24 mouse cellular contexts compared by ENCODE assay signal in genomic region chr1:83067205-83067604, GRCm38 (mm10). TPM values are rescaled to one million over a fixed set of nuclear protein-coding genes. Genes with fewer than 3 reads are reported as not detected.
A peak's percentile ranks its signal among the peaks of the same experiment; 100 is the strongest.
DNase-seq lines count a peak whose midpoint lies in the region; ATAC-seq and TF ChIP-seq lines count a peak whose summit lies in the region.
"Had no signal": no experiment of that assay in that cellular context is flagged by ENCODE, and none has a peak within 500 bp of the region (broad histone marks: within the 10 kb centered on the region; RNA-seq: fewer than 3 reads in every experiment).

No protein-coding gene starts in this region.

- DNase-seq in cerebellum, postnatal 10 days = peak; percentile 34 to 52
- DNase-seq in frontal cortex, postnatal 25 days (ENCODE audit: low spot score in 2 of 2) = no peak
- peak; percentile 12 for DNase-seq in left cerebral cortex, postnatal 4 days
- no peak for DNase-seq in left cerebral cortex, adult 2 months (ENCODE audit: extremely low spot score in 1 of 2, low spot score in 2 of 2)
- peak; percentile 28 for DNase-seq in brain, adult 2 months (ENCODE audit: low read depth, low spot score)
- no peak for DNase-seq in gastrocnemius, postnatal 10 days
- DNase-seq: adrenal gland, adult 8-10 months; adrenal gland, postnatal 36 days; B cell, adult 2 months; cerebellum, adult 18-20 months; cerebellum, adult 9-11 months; gastrocnemius, adult 2 months; gastrocnemius, postnatal 36 days; heart, adult 11 months; heart, postnatal 14 days had no signal

- no peak overlapping the region for H3K4me3 ChIP-seq in left cerebral cortex, adult 2 months
- H3K4me3 ChIP-seq: embryonic facial prominence, embryonic 13.5 days; forebrain, embryonic 12.5 days; gastrocnemius, adult 2 months; hindbrain, embryonic 13.5 days; intestine, embryonic 15.5 days had no signal

- no peak for ATAC-seq in cerebellum, adult (ENCODE audit: insufficient number of reproducible peaks, low FRiP score, low TSS enrichment)
- ATAC-seq in frontal cortex, adult (ENCODE audit: low TSS enrichment) = peak; percentile 86
- ATAC-seq: CD4-positive, CD25-positive, alpha-beta regulatory T cell, adult 4 months; intestine, embryonic 15.5 days had no signal

- intact Hi-C loops in left cerebral cortex, postnatal 4 days (cut with DNase I) = no loop called here
- intact Hi-C loops in left cerebral cortex, adult 2 months (cut with DNase I) = loop anchor here (10.0 kb wide), 1 partner anchor 338 kb away; the partner anchor contains the start of gene Sphkap

- H3K27ac ChIP-seq in left cerebral cortex, adult 2 months = no peak overlapping the region
- H3K27ac ChIP-seq: embryonic facial prominence, embryonic 13.5 days; forebrain, embryonic 12.5 days; gastrocnemius, adult 2 months; hindbrain, embryonic 13.5 days; intestine, embryonic 15.5 days had no signal

- no peak for TF ChIP-seq CTCF in left cerebral cortex, adult 2 months (IDR thresholded peaks at IDR 0.05)

RNA-seq across cellular contexts. Expression of gene Krtap28-13, which starts 6.5 kb away (rescaled TPM):
- total RNA-seq in left cerebral cortex, postnatal 4 days (2021) = not detected
- total RNA-seq in left cerebral cortex, adult 2 months (2021) = not detected
- not detected for total RNA-seq in gastrocnemius, postnatal 10 days (2021)
- total RNA-seq: adrenal gland, adult 8-10 months; adrenal gland, postnatal 36 days; gastrocnemius, adult 2 months; gastrocnemius, postnatal 36 days; heart, postnatal 14 days; hematopoietic stem cell, adult 5-6 weeks had no signal

RNA-seq across cellular contexts. Expression of gene A030005K14Rik, which starts 8.0 kb away (rescaled TPM):
- not detected for total RNA-seq in left cerebral cortex, postnatal 4 days (2021)
- not detected for total RNA-seq in left cerebral cortex, adult 2 months (2021)
- total RNA-seq in gastrocnemius, postnatal 10 days (2021) = not detected
- total RNA-seq: adrenal gland, adult 8-10 months; adrenal gland, postnatal 36 days; G1E; gastrocnemius, adult 2 months; gastrocnemius, postnatal 36 days; heart, postnatal 14 days; hematopoietic stem cell, adult 5-6 weeks had no signal

RNA-seq across cellular contexts. Expression of gene Gm47969, which starts 22.5 kb away (rescaled TPM):
- total RNA-seq in left cerebral cortex, postnatal 4 days (2021) = not detected
- total RNA-seq in left cerebral cortex, adult 2 months (2021) = not detected
- not detected for total RNA-seq in gastrocnemius, postnatal 10 days (2021)
- total RNA-seq: adrenal gland, adult 8-10 months; adrenal gland, postnatal 36 days; gastrocnemius, adult 2 months; gastrocnemius, postnatal 36 days; heart, postnatal 14 days; hematopoietic stem cell, adult 5-6 weeks had no signal

RNA-seq across cellular contexts. Expression of gene Krtap28-10, which starts 24.9 kb away (rescaled TPM):
- not detected for total RNA-seq in left cerebral cortex, postnatal 4 days (2021)
- total RNA-seq in left cerebral cortex, adult 2 months (2021) = not detected
- not detected for total RNA-seq in gastrocnemius, postnatal 10 days (2021)
- total RNA-seq: adrenal gland, adult 8-10 months; adrenal gland, postnatal 36 days; G1E; gastrocnemius, adult 2 months; gastrocnemius, postnatal 36 days; heart, postnatal 14 days; hematopoietic stem cell, adult 5-6 weeks had no signal

RNA-seq across cellular contexts. Expression of gene Slc19a3, which starts 29.0 kb away (rescaled TPM):
- under 1 TPM; 0.64 to 0.94 TPM for total RNA-seq in left cerebral cortex, postnatal 4 days (2021)
- 1 to 10 TPM; 1.8 to 2.0 TPM for total RNA-seq in left cerebral cortex, adult 2 months (2021)
- total RNA-seq in gastrocnemius, postnatal 10 days (2021) = under 1 TPM in 1 of 2 experiments, not detected in 1; 0.16 TPM
- total RNA-seq: gastrocnemius, adult 2 months; gastrocnemius, postnatal 36 days had no signal

Comparison
In these comparisons a context has a peak if more than half of its experiments do, and no peak if none do; other contexts are left out.
1. DNase-seq: peak in cerebellum, postnatal 10 days (2 of 2), left cerebral cortex, postnatal 4 days (single experiment) and brain, adult 2 months (single experiment); none in frontal cortex, postnatal 25 days (0 of 2), left cerebral cortex, adult 2 months (0 of 2) and gastrocnemius, postnatal 10 days (single experiment).